Mouse (Mus musculus) T-helper 2 cell (primary cell): ENCODE results near the gene Slc38a2.

ENCODE experiments used
- in situ Hi-C: fragments of 300-600 bp; cut with MboI, MseI; formaldehyde crosslinking; loops from one replicate; pipeline ENCODE4 v1.15.1; 2025; ENCODE audit warnings: high pct_unique_total_duplicates

Gene Slc38a2

DNA sequence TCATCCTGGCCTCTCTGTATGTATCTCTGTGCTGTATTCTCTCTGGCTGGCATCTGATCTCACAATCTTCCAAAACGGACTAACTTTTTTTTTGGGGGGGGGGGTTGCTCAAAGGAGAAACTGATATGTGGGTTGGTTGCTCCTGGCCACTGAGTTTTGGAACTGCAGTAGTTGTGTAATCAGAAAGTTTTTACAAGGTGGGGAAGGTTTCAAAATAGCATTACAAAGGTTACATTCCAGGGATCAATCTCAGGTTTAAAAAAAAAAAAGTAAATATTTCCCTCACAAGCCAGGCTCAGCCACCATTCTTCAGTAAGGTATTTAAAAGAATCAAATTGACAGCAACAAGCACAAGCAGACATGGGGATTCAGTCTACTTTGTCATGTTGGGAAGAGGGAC is 25.4 kb downstream of the Slc38a2 start:
- in situ Hi-C loops: loop anchor here (10.0 kb wide), 1 partner anchor 149 kb away; no protein-coding TSS in a partner anchor

DNA sequence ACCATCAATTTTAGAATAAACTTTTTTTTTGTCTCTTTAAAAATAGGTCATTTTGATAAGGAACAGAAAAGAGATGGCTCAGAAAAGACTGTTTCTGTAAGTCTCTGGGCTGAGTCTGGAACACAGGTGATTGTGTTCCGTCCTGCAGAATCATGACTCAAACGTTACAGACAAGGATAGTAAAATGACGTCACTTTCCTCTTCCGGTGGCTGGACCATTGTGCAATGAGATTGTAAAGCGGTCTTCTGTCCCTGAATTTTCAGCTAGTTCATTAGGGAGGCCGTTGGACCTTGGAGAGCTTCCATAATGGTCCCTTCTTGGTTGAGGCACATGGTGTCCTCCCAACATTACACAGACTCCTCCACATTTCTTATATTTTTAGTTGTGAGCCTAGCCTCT is 29.8 kb downstream of the Slc38a2 start:
- in situ Hi-C loops: loop anchor here (10.0 kb wide), 1 partner anchor 145 kb away; no protein-coding TSS in a partner anchor

DNA sequence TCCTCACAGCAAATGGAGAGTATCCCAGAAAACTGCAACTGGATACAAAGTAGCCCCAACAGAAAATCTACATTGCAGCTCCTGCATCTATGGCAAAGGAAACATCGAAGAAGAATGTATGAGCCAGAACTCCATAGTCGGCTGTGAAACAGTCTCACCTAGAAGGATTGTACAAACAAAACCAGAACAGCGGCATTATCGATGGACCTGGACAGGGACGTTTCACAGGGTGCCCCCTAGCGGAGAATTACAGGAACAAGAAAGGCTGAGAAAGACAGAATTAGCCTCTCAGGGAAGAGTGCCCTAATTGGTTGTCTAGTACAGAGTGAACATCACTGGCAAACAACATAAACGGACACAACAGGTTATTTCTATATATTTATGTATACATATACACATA is 32.9 kb downstream of the Slc38a2 start:
- in situ Hi-C loops: no loop called here

DNA sequence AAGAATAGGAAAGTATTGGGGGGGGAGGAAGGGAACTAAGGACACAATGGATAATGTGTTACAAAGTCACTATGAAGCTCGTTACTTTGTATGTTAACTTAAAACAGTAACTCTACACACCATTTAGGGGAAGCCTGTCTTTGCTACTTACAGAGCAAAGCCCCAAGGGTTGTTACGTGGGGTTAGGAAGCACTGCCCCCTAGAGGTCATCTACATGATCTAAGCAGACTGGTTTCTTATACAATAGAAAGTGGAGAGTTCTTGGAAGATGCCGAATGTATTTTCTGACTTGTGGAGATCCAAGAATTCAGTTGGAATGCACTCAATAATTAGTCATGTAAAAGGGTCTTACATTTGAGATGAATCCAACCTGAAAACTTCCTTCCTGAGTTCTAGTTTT is 33.6 kb downstream of the Slc38a2 start:
- in situ Hi-C loops: no loop called here

DNA sequence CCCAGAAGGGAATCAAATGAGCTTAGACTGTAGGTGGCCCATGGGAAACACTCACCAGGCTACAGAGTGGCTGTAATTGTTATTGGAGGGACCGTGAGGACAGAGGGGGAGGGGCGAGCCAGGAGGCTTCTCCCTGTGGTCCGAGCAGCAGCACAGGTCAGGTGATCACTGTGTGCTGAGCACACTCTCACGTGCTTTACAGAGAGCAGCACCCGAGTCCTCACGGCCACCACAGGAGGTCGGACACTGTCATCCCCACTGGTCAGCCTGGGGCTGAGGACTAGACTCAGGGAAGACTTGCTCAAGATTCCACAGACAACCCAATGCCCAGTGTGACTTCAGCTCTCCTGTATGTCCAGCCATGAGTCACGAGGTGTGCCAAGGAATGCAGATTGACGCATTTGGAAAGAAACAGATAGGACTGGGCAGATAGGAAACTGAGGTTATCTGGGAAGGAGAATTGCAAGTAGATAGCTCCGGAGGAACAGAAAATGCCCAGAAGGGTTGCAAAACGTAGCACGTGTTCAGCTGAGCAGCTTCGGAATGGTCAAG is 38.9 kb downstream of the Slc38a2 start:
- in situ Hi-C loops: no loop called here

DNA sequence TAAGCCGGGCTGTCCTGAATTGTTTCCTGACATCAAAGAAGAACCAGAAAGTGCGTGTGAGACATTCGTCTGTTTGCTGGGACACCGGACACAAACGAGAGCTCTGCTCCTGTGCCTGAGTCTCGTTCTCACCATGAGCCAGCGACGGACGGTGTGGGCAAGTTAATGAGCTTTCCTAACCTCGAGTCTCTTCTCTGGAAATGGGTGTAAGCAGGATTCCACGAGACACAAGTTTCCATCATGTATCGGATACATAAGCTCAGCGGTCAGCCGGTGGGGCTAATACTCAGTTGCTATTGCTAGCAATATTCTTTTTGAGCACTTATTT is 41.3 kb downstream of the Slc38a2 start:
- in situ Hi-C loops: no loop called here

DNA sequence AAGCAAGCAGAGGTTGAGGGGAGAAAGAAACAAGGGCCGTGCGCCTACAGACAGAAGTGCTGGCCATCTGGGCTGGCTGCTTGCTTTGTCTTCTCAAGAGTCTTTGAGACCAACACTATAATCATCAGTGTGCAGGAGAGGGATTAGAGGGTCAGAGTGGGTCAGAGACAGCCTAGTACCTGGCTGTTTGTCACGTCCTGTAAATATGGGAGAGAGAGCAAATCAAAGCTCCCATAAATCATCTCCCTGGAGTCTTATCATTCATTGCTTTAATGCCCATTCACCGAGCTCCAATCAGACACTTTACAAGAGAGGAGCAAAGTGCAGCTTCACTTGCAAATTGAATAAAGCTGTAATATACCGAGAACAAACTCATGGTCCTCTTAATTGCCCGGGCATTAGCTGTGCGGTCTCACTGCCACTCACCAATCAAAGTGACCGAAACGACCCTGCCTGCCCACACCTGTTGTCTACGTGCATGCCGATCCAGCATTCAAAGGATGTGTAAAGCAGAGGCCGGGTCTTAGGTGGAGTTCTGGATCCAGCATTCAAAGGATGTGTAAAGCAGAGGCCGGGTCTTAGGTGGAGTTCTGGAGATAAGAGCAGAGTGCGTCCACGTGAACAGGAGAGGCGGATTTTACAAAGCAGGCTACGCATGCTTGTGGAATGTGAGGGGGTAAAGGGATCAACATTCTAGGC is 41.8 kb downstream of the Slc38a2 start:
- in situ Hi-C loops: no loop called here

DNA sequence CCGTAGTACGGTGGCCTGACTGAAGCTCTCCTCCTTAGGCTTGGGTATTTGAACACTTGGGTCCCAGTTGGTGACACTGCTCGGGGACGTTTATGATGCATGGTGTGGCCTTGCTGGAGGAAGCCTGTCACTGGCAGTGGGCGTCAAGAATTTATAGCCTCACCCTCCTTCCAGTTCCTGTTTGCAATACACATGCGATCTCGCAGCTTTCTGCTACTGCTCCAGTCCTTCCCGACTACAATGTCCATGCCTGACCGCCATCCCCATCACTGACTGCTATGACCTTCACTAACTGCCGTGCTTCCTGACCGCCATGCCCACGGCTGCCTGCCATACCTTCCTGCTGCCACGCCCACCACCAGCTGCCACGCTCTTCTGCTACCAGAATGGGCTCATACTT is 44.0 kb downstream of the Slc38a2 start:
- in situ Hi-C loops: no loop called here

DNA sequence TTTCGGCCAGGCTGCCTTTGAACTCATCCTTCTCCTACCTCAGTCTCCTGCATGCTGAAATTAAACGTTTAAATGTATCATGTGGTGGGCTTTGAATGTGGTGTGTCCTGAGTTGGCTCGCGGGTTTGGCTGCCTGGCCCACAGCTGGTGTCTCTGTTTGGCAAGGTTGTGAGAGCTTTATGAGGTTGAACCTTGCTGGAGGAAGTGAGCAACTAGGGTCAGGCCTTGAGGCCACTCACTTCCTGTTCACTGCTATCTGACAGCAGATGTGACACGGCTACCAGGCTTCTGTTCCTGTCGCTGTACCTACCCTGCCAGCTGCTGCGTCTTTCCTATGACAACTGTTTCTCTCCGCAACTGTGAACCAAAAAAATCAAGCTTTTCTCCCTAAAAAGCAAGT is 44.8 kb downstream of the Slc38a2 start:
- in situ Hi-C loops: no loop called here

DNA sequence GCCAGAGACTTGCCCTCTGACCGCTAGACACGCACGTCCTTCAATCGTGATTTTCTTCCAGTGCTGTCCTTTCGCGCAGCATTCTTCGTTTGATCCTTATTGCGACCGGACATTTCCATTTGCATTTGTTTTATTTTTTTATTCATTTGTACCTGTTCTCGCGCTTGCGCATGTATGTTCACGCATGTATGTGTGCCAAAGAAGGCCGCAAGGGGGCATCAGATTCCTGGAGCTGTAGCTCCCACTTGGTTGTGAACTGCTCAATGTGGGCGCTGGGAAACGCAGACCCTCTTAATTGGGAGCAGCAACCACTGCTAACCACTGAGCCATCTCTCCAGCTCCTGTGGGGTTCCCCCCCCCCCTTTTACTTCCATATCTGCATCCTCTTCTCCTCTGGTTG is 46.5 kb downstream of the Slc38a2 start:
- in situ Hi-C loops: no loop called here

DNA sequence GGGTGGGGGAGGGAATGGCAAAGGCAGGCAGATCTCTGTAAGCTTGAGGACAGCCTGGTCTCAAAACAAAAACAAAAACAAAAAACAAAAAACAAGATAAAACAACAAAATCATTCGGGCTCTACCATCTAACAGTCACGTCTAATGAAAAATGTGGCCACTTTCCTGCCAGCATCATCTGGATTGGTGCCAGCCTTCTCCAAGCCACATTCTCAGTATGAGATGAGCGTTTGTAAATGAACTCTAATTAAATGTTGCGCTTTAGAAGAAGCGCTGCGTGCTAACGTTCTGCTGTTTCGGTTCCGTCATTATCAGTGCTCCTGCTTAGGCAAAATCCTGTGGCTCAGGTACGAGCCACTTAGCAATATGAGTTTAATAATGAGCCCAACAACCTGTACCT is 47.0 kb downstream of the Slc38a2 start:
- in situ Hi-C loops: no loop called here

DNA sequence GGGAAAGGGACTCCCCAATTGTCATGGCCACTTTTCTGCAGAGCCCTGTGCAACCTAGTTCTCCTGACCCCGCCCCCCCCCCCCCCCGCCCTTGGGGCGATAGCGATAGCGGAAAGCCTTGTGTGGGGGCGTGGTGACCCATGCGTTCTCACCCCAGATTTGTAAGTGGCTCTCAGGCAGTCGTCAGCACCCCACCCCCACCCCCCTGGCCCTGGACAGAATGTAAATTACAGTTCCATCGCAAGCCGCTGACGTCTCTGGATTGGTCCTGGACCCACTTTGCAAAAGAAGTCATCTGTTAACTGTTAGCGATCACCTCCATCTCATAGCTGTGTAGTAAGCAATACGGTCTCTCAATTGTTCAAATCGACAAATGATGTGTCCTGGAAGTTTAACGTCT is 52.2 kb downstream of the Slc38a2 start:
- in situ Hi-C loops: no loop called here

DNA sequence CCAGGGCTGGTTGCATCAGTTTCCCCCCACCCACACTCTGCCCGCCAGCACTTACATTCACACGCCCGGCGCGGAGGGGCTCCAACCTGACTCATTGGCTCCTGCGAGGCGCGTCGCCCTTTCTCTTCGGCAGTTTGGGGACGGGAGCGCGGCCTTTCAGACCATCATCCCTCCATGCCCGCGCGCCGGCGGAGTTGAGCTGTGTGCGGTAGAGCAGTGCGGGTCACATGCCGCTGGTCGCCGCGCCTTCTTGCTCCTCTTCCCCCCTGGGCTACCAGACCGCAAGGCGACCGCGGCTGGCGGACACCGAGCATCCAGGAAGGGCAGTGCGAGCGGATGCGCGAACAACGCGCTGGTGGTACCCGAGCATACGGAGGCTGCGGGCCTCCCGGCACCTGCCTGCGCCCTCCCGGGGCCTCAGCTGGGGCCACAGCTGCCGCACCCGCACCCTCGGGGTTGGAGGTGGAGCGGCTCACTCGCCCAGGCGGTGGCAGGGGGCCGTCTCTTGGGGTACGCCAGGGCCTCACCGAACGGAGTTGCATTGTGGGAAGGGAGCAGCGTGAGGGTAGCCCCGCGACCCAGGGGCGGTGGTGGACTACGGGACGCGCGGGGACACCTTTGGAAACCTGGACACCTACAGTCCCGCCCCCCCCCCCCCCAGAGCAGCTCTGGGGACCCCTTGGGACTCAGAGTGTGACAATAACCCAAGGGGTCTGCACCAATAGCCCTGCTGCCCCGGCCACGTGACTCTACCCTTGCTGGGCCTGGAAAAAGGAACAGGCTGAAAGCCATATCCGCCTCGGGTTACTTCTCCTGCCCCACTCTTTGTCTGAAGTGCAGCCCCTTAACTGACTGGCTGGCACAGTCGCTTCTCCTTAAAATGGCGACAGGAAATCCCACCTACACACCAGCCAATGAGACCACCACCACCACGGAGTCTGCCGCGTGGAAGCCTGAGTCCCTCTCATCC is 56.8 kb downstream of the Slc38a2 start, which contains the start of gene Slc38a1:
Gene Slc38a1 (minus strand): TSS at position 478 of the 970 bp plus-strand sequence.
- in situ Hi-C loops: no loop called here

DNA sequence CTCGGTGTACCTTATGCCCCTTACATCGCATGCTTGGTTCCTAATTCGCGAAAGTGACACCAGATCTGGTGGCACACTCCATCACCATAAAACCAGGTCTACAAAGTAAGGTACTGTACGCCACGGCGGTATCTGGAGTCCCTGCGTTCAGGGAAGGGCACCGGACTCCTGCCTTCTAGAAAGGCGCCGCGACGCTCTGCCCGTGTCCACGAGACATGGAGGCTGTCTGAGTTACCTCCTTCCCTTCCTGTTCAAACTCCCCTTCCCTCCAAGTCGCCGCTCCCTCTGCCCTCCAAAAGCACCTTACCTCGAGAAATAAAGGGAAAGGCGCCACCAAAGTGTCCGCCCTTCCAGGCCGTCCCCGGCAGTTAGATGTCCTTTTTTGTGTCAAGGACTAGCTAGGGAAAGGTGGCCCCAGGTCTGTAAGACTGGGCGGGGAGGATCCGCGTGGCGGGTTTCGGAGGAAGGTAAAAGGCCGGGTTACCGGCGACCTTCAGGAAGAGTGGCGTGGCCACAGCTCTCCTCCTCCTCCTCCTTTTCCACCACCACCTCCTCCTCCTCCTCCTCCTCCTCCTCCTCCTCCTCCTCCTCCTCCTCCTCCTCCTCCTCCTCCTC is 57.6 kb downstream of the Slc38a2 start:
- in situ Hi-C loops: no loop called here

DNA sequence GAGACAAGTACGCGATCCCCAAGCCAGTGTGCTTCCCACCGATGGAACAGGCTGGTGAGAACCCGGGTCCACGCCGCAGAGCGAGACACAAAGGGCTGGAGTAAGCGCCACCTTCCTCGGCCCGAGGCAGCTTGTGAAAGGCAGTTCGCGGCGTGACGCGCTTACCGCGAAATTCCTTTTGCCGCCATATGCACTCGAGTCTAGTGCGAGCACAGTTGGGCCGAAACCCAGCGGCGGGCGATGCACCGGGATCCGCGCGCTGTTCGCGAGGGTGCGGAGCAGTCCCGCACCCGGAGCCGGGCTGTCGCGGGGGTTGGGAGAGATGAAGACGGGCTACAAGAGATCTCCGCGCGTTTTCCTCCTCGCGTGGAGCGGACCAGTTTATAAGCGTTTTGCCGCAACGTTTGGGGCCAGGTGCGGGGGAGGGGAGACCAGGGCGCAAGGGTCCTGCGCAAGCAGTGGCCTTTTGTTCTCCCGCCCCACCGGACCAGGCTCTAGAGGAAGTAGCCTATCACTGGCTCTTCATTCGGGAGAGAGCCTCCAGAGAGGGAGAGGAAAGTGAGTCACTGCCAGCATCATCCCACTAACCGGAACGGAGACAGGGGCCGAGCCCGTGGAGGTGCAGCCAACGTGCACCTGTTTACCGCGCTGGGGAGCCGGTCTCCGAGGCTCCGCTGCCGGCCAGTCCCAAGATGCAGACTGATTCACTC is 58.3 kb downstream of the Slc38a2 start:
- in situ Hi-C loops: no loop called here

DNA sequence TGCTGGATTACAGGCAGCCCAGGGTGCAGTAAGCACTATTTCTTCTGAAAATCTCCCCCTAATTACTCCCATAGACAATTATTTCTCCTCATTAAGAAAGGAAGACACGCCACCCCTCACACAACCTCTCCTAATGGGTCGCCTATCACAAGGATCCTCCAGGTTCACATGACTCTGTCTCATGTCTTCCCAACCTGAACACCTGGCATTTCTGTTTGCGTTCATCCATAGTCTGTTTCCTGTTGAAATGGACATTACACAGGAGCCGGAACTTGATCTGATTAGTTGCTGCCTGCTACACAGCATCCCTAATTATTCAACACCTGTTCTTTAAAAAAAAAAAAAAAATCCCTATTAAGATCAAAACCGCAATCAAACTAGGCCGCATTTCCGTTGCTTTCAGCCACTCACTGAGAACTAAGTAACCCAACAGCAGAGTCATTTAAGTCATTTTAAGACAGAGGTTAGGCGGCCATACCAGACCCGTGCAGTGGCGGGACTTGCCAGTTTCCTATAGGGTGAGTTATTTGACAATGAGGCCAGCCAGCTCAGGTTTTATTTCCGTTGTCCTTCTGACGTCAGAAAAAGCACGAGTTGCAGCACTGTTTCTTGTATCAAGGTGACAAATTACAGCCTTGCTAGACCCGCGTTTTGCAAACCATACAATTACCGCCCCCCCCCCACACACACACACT is 59.1 kb downstream of the Slc38a2 start:
- in situ Hi-C loops: no loop called here

DNA sequence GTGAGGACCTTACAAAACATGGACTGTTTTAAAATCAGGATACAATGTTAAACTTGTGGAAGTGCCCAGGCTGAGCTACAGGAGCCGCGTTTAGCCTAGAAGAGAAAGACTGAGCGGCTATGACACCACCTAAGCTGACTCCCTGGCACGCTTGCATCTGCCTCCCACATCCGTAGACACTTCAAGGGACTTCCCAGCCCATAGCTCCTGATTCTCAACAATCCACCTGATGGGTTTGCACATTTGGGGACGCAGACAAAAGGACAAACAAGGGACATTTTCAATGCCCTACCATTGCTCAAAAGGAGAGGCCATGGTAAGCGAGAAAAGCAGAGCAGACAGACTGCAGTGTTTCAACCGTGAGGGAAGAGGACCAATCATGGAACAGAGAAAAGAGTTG is 59.9 kb downstream of the Slc38a2 start:
- in situ Hi-C loops: no loop called here

DNA sequence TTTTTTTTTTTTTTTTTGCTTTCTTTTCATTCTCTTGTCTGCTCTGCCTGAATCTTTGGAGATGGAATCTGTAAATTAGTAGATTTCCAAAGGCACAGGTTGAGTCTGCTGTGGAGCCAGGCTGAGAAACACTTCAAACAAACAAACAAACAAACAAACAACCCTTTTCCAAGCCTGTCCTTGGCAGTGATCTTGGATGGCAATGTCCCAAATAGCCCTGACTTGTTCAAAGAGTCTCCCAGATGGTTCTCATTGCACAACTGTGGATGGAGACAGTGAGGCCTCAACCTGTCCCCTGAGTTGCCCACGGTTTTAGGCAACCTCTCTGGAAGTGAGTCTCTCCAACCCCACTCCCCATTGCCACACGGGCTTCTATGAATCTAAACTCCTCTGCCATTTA is 60.9 kb downstream of the Slc38a2 start:
- in situ Hi-C loops: no loop called here

DNA sequence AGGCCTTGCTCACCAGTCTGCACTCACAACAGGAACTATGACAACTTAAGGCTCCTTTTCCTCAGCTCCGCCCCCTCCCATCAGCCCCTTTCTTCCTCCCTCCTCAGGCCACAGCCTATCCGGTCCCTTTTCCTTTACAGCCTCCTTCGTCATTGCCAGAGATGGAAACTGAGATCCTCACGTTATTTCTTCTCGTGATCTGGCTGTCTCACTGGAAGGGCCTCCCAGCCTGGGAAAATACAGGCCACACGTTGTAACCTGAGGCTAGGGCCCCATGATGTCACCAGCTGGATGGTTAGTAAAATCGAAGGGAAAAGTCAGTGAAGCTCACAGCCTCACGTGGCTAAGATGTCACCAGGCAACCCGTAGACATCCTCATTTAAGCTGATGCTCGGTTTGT is 61.4 kb downstream of the Slc38a2 start:
- in situ Hi-C loops: no loop called here
